In the genomic region with DNA sequence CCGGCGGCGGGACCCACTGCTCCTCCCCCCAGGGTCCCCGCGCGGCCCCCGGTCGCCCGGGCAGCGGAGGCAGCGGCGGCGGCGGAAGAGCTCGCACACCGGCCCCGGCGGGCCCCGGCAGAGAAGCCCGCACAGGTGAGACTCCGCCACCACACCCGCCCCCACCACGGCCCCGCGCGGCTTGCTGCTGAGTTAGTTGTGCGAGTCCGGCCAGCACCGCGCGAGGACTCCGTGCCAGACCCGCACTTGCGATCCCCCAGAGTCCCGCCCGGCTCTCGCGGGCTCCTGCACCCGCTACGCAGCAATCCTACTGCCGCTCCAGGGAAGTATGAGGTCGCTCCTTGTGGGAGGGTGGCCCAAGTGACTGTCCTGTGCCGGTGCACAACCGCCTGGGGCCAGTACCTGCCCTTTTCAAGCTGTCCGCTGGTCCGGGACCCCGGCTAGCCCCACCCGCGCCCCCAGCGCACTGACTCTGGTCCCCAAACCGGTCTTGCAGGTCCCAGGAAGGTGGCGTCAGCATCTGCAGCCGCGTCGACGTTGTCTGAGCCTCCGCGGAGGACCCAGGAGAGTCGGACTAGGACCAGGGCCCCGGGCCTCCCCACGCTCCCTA, we compare ENCODE assay signal across 8 mouse cellular contexts. TPM values are rescaled to one million over a fixed set of nuclear protein-coding genes. Genes with fewer than 3 reads are reported as not detected.
DNase-seq lines count a peak whose midpoint lies in the region; ATAC-seq lines count a peak whose summit lies in the region.

No protein-coding gene starts in this region.

- H3K4me2 ChIP-seq in heart, embryonic 16.5 days (ENCODE audit: low read depth, low read length) = peak overlapping the region; percentile 94

- H3K36me3 ChIP-seq in heart, embryonic 16.5 days (ENCODE audit: control insufficient read depth, insufficient read depth) = no peaks in the 10 kb centered on the region
- H3K36me3 ChIP-seq in megakaryocyte, embryonic 14.5 days (replicated peaks; ENCODE audit: low read length) = peaks cover 41% of the 10 kb centered on the region

- WGBS in heart, embryonic 16.5 days = 2% methylated on average over 40 of the region's 61 CpGs

- ATAC-seq in heart, embryonic 16.5 days (replicated peaks; ENCODE audit: extremely low read depth, insufficient read depth, low FRiP score) = peak; percentile 26

- H3K4me3 ChIP-seq in heart, embryonic 16.5 days (ENCODE audit: low read length) = peak overlapping the region; percentile 79
- H3K4me3 ChIP-seq in megakaryocyte, embryonic 14.5 days (replicated peaks) = peak overlapping the region; percentile 94

- peak overlapping the region; percentile 9; the same call in 1 of the 2 replicates for H3K27ac ChIP-seq in heart, embryonic 16.5 days (ENCODE audit: low read length)

- no peaks in the 10 kb centered on the region for H3K9me3 ChIP-seq in heart, embryonic 16.5 days (replicated peaks; ENCODE audit: control insufficient read depth, low read length)
- no peaks in the 10 kb centered on the region for H3K9me3 ChIP-seq in megakaryocyte, embryonic 14.5 days

- peak overlapping the region; percentile 78 for H3K9ac ChIP-seq in heart, embryonic 16.5 days (ENCODE audit: low read length)

- peaks cover 21% of the 10 kb centered on the region for H3K4me1 ChIP-seq in heart, embryonic 16.5 days (ENCODE audit: control insufficient read depth, insufficient read depth, low read length)
- peaks cover 93% of the 10 kb centered on the region for H3K4me1 ChIP-seq in megakaryocyte, embryonic 14.5 days

- H3K27me3 ChIP-seq in heart, embryonic 16.5 days (ENCODE audit: control insufficient read depth, insufficient read depth, low read length) = no peaks in the 10 kb centered on the region; the same call in 1 of the 2 replicates
- peaks cover 7% of the 10 kb centered on the region for H3K27me3 ChIP-seq in megakaryocyte, embryonic 14.5 days (replicated peaks)

- peak; percentile 38 for DNase-seq in spleen, adult 12 weeks (ENCODE audit: low spot score)
- no peak for DNase-seq in spleen, postnatal 14 days (ENCODE audit: low spot score in 2 of 2)
- DNase-seq in cerebellum, postnatal 36 days = peak; percentile 57 to 58
- DNase-seq in kidney, postnatal 36 days = peak; percentile 56 to 70
- peak; percentile 36 to 80 for DNase-seq in spleen, postnatal 4 days (ENCODE audit: low spot score in 2 of 2)
- no peak for DNase-seq in layer of hippocampus, adult 11-12 months (ENCODE audit: low spot score)

RNA-seq across cellular contexts. Expression of gene Stard10, which starts 4.4 kb away (rescaled TPM):
- polyA plus RNA-seq in heart, embryonic 16.5 days (2015; fragmentation: Nextera tagmentation; extraction: Ambion mirVana) = 27.0 and 31.3 TPM in 2 replicates
- 236 and 315 TPM in 2 replicates for polyA plus RNA-seq in megakaryocyte, embryonic 14.5 days (2012; ENCODE audit: insufficient read depth, low replicate concordance)

RNA-seq across cellular contexts. Expression of gene Atg16l2, which starts 19.3 kb away (rescaled TPM):
- polyA plus RNA-seq in heart, embryonic 16.5 days (2015; fragmentation: Nextera tagmentation; extraction: Ambion mirVana) = 32.1 and 35.1 TPM in 2 replicates
- polyA plus RNA-seq in megakaryocyte, embryonic 14.5 days (2012; ENCODE audit: insufficient read depth, low replicate concordance) = 3.2 and 7.8 TPM in 2 replicates

RNA-seq across cellular contexts. Expression of gene Arap1, which starts 26.5 kb away (rescaled TPM):
- polyA plus RNA-seq in heart, embryonic 16.5 days (2015; fragmentation: Nextera tagmentation; extraction: Ambion mirVana) = 32.6 and 35.1 TPM in 2 replicates
- polyA plus RNA-seq in megakaryocyte, embryonic 14.5 days (2012; ENCODE audit: insufficient read depth, low replicate concordance) = 143 and 148 TPM in 2 replicates

Comparison
In these comparisons a context has a peak if more than half of its experiments do, and no peak if none do; other contexts are left out.
1. DNase-seq: peak in spleen, adult 12 weeks (single experiment), cerebellum, postnatal 36 days (2 of 2), kidney, postnatal 36 days (2 of 2) and spleen, postnatal 4 days (2 of 2); none in spleen, postnatal 14 days (0 of 2) and layer of hippocampus, adult 11-12 months (single experiment).